Mouse (Mus musculus) MEL (cell line): ENCODE data around the gene Vps26a. TPM values are rescaled to one million over a fixed set of nuclear protein-coding genes. Genes with fewer than 3 reads are reported as not detected.
"Not testable (repeated sequence)": the region's sequence is repeated elsewhere in the genome, so short reads cannot be mapped to it uniquely, and the experiment has no call there.

Experiments used
- DNase-seq: peaks from one replicate; pipeline ENCODE4 v3.0.0; 2011; ENCODE audit warnings: low read depth, low spot score
- H3K27ac ChIP-seq: 2 replicates; pipeline ENCODE4 v1.5.1; 2012; ENCODE audit warnings: low read depth, mild to moderate bottlenecking, control low read depth, low read length, moderate library complexity; ENCODE audit not compliant: control insufficient read depth
- H3K27me3 ChIP-seq, 2 experiments: fragments of 150-350 bp in 1 of 2; sonication (generic) in 1 of 2; 2 replicates each; pipeline ENCODE4 v1.6.1; 2012; ENCODE audit warnings: low read length in 2 of 2, mild to moderate bottlenecking in 2 of 2, improper control_type of control experiment in 1 of 2, moderate library complexity in 1 of 2; ENCODE audit not compliant: insufficient read depth in 2 of 2, control insufficient read depth in 1 of 2
- H3K36me3 ChIP-seq, 2 experiments: 2 replicates each; pipeline ENCODE4 v1.6.1; 2012 to 2014; ENCODE audit warnings: low read length in 2 of 2, improper control_type of control experiment in 1 of 2, inconsistent platforms in 1 of 2, mild to moderate bottlenecking in 1 of 2; ENCODE audit not compliant: insufficient read depth in 2 of 2, control insufficient read depth in 1 of 2
- H3K4me1 ChIP-seq, 2 experiments: fragments of 150-350 bp in 1 of 2; sonication (generic) in 1 of 2; 2 replicates each; pipeline ENCODE4 v1.6.1; 2012; ENCODE audit warnings: low read length in 2 of 2, improper control_type of control experiment in 1 of 2, mild to moderate bottlenecking in 1 of 2; ENCODE audit not compliant: insufficient read depth in 2 of 2, control insufficient read depth in 1 of 2
- H3K4me3 ChIP-seq, 2 experiments: fragments of 150-350 bp in 1 of 2; sonication (generic) in 1 of 2; 2 replicates each; pipeline ENCODE4 v1.5.1; 2012; ENCODE audit warnings: low read depth in 2 of 2, low read length in 2 of 2, mild to moderate bottlenecking in 2 of 2, moderate library complexity in 2 of 2, control low read depth in 1 of 2, improper control_type of control experiment in 1 of 2; ENCODE audit not compliant: control insufficient read depth in 1 of 2, insufficient read depth in 1 of 2
- H3K79me2 ChIP-seq: 2 replicates; pipeline ENCODE4 v1.6.1; 2012; ENCODE audit warnings: mild to moderate bottlenecking, low read length, moderate library complexity; ENCODE audit not compliant: control insufficient read depth, poor library complexity, insufficient read depth
- H3K9ac ChIP-seq: 2 replicates; pipeline ENCODE4 v1.6.1; 2012; ENCODE audit warnings: low read depth, mild to moderate bottlenecking, control low read depth, low read length, moderate library complexity; ENCODE audit not compliant: control insufficient read depth, poor library complexity, severe bottlenecking
- H3K9me3 ChIP-seq: fragments of 150-350 bp; sonication (generic); replicated peaks from 2 replicates; pipeline ENCODE4 v1.6.1; 2012; ENCODE audit warnings: mild to moderate bottlenecking, low read length, improper control_type of control experiment, moderate library complexity; ENCODE audit not compliant: insufficient read depth
- BHLHE40 ChIP-seq: IDR thresholded peaks from 2 replicates; pipeline ENCODE4 v1.6.1; 2012; ENCODE audit warnings: low read depth, mild to moderate bottlenecking, inconsistent platforms, low read length, improper control_type of control experiment, borderline replicate concordance
- CHD1 ChIP-seq: IDR thresholded peaks from 2 replicates; pipeline ENCODE4 v1.6.1; 2012; ENCODE audit warnings: low read depth, mild to moderate bottlenecking, inconsistent platforms, low read length, improper control_type of control experiment
- CHD2 ChIP-seq: IDR thresholded peaks from 2 replicates; pipeline ENCODE4 v1.6.1; 2011; ENCODE audit warnings: low read length, improper control_type of control experiment
- ELF1 ChIP-seq: IDR thresholded peaks from 2 replicates; pipeline ENCODE4 v1.6.1; 2014; ENCODE audit warnings: low read depth, mild to moderate bottlenecking, inconsistent platforms, low read length, improper control_type of control experiment, moderate library complexity
- ETS1 ChIP-seq: IDR thresholded peaks from 2 replicates; pipeline ENCODE4 v1.6.1; 2012; ENCODE audit warnings: low read depth, mild to moderate bottlenecking, inconsistent platforms, low read length, improper control_type of control experiment, moderate library complexity
- GABPA ChIP-seq: IDR thresholded peaks from 2 replicates; pipeline ENCODE4 v1.6.1; 2012; ENCODE audit warnings: low read depth, mild to moderate bottlenecking, inconsistent platforms, low read length, improper control_type of control experiment, moderate library complexity
- HCFC1 ChIP-seq: IDR thresholded peaks from 2 replicates; pipeline ENCODE4 v1.6.1; 2012; ENCODE audit warnings: low read depth, mild to moderate bottlenecking, inconsistent platforms, low read length, improper control_type of control experiment, moderate library complexity
- KAT2A ChIP-seq: conservative IDR thresholded peaks from 2 replicates; pipeline ENCODE4 v1.6.1; 2012; ENCODE audit warnings: low read depth, low read length, improper control_type of control experiment, inconsistent platforms
- MAZ ChIP-seq: IDR thresholded peaks from 2 replicates; pipeline ENCODE4 v1.6.1; 2012; ENCODE audit warnings: low read depth, mild to moderate bottlenecking, inconsistent platforms, low read length, improper control_type of control experiment
- MYB ChIP-seq: IDR thresholded peaks from 2 replicates; pipeline ENCODE4 v1.6.1; 2011; ENCODE audit warnings: mild to moderate bottlenecking, low read depth, low read length, improper control_type of control experiment
- MYC ChIP-seq: IDR thresholded peaks from 2 replicates; pipeline ENCODE4 v1.6.1; 2011; ENCODE audit warnings: low read depth, mild to moderate bottlenecking, low read length, improper control_type of control experiment, moderate library complexity
- POLR2AphosphoS2 ChIP-seq: IDR thresholded peaks from 2 replicates; pipeline ENCODE4 v1.6.1; 2011; ENCODE audit warnings: low read length, improper control_type of control experiment
- SMC3 ChIP-seq: IDR thresholded peaks from 2 replicates; pipeline ENCODE4 v1.6.1; 2011; ENCODE audit warnings: low read depth, low read length, improper control_type of control experiment
- TAL1 ChIP-seq: IDR thresholded peaks from 2 replicates; pipeline ENCODE4 v1.6.1; 2012; ENCODE audit warnings: mild to moderate bottlenecking, inconsistent platforms, low read length, moderate library complexity, mixed read lengths
- TCF12 ChIP-seq: IDR thresholded peaks from 2 replicates; pipeline ENCODE4 v1.6.1; 2014; ENCODE audit warnings: low read depth, mild to moderate bottlenecking, inconsistent platforms, low read length, improper control_type of control experiment, moderate library complexity
- UBTF ChIP-seq: IDR thresholded peaks from 2 replicates; pipeline ENCODE4 v1.6.1; 2012; ENCODE audit warnings: low read depth, mild to moderate bottlenecking, inconsistent platforms, low read length, improper control_type of control experiment, moderate library complexity, borderline replicate concordance; ENCODE audit not compliant: insufficient read depth
- ZC3H11A ChIP-seq: IDR thresholded peaks from 2 replicates; pipeline ENCODE4 v1.6.1; 2012; ENCODE audit warnings: low read depth, mild to moderate bottlenecking, inconsistent platforms, low read length, improper control_type of control experiment
- ZKSCAN1 ChIP-seq: IDR thresholded peaks from 2 replicates; pipeline ENCODE4 v1.6.1; 2012; ENCODE audit warnings: low read depth, mild to moderate bottlenecking, inconsistent platforms, low read length, improper control_type of control experiment, moderate library complexity
- ZNF384 ChIP-seq: IDR thresholded peaks from 2 replicates; pipeline ENCODE4 v1.6.1; 2012; ENCODE audit warnings: low read depth, mild to moderate bottlenecking, inconsistent platforms, low read length, improper control_type of control experiment
- polyA plus RNA-seq, 2 experiments: library from polyadenylated mRNA; stranded (reverse) in 1 of 2; unstranded in 1 of 2; fragments of >175 nt in 1 of 2; fragments of >200 nt in 1 of 2; gene quantifications; 2 replicates each; pipeline versions ENCODE4 v1.2.1 to v1.2.4; 2012; ENCODE audit warnings: low replicate concordance in 2 of 2, low read depth in 1 of 2; ENCODE audit not compliant: insufficient read length in 2 of 2, insufficient read depth in 1 of 2, missing spikeins in 1 of 2
- total RNA-seq: library from RNA; depleted of rRNA; stranded (reverse); fragments of 300-350 nt; gene quantifications from 2 replicates; pipeline ENCODE4 v1.2.3, GENCODE M21; 2012

The Vps26a gene
- total and polyA plus RNA-seq, 3 experiments: 34.2 to 64.1 TPM; not detected in 1

GRCm38 (mm10) chr10:62469736-62470135 is 16.9 kb downstream of the Vps26a start:
- DNase-seq: no peak
- H3K36me3 ChIP-seq: peaks cover 0 to 47% of the 10 kb centered on the region in 2 experiments; a peak in 3 of 4 replicates
- H3K27ac ChIP-seq: no peak overlapping the region
- TF ChIP-seq MYC (no peak), SMC3 (no peak), CHD2 (no peak), ETS1 (no peak), TAL1 (no peak)
- TF ChIP-seq, all 39 proteins: peak for 0
- no peaks in the 10 kb centered on the region for H3K9me3 ChIP-seq
- no peaks in the 10 kb centered on the region for H3K4me1 ChIP-seq
- no peak overlapping the region for H3K9ac ChIP-seq
- H3K27me3 ChIP-seq: no peaks in the 10 kb centered on the region
- no peak overlapping the region for H3K4me3 ChIP-seq
- H3K79me2 ChIP-seq: peaks cover 3% of the 10 kb centered on the region; the same call in 1 of the 2 replicates

DNA sequence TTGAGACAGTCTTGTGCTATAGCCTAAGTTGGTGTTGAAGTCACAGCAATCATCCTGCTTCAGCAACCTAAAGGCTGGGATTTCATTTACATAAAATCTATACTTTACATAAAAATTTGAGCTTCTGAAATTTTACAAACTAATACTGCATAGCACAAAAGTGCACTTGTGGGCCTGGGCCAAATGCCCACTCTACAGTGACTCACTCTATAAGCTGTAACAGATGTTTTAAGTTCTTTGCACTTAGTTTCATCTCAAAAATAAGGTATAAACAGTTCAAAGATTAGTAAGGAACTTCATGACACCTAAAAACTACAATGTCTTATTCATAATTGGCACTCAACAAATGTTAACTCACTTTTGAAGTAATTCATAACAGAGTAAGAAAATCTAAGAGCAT is 25.3 kb downstream of the Vps26a start:
- no peaks in the 10 kb centered on the region for H3K4me1 ChIP-seq
- TF ChIP-seq ZNF384: no peak
- TF ChIP-seq MYC: no peak
- no peak for TF ChIP-seq POLR2AphosphoS2
- no peak for TF ChIP-seq BHLHE40
- TF ChIP-seq ZC3H11A: no peak
- no peak for TF ChIP-seq UBTF
- no peak for TF ChIP-seq ELF1
- TF ChIP-seq CHD1: no peak
- TF ChIP-seq GABPA: no peak
- TF ChIP-seq TCF12: no peak
- no peak for TF ChIP-seq KAT2A
- no peak for TF ChIP-seq MYB
- TF ChIP-seq MAZ: no peak
- no peak for TF ChIP-seq ZKSCAN1
- no peak for TF ChIP-seq HCFC1
- TF ChIP-seq, all 39 proteins: peak for 0
- H3K9ac ChIP-seq: no peak overlapping the region
- no peaks in the 10 kb centered on the region for H3K9me3 ChIP-seq
- no peaks in the 10 kb centered on the region for H3K79me2 ChIP-seq
- H3K27me3 ChIP-seq: no peaks in the 10 kb centered on the region
- no peak for DNase-seq
- H3K36me3 ChIP-seq: peaks cover 0 to 13% of the 10 kb centered on the region in 2 experiments; a peak in 3 of 4 replicates
- H3K4me3 ChIP-seq: no peak overlapping the region
- no peak overlapping the region for H3K27ac ChIP-seq

- H3K79me2 ChIP-seq: peaks cover 16% of the 10 kb centered on the region
- not testable (repeated sequence) for DNase-seq, H3K27ac ChIP-seq, H3K27me3 ChIP-seq, H3K9ac ChIP-seq, H3K9me3 ChIP-seq, H3K4me3 ChIP-seq
- peaks cover 0 to 15% of the 10 kb centered on the region in 2 experiments; a peak in 2 of 4 replicates for H3K4me1 ChIP-seq
- peaks cover 11 to 15% of the 10 kb centered on the region in 2 experiments for H3K36me3 ChIP-seq
Observed at GRCm38 (mm10) chr10:62452001-62452400, 34.6 kb downstream of the Vps26a start.
